Comparison of ENCODE assay signal across 20 mouse cellular contexts in the genomic region with DNA sequence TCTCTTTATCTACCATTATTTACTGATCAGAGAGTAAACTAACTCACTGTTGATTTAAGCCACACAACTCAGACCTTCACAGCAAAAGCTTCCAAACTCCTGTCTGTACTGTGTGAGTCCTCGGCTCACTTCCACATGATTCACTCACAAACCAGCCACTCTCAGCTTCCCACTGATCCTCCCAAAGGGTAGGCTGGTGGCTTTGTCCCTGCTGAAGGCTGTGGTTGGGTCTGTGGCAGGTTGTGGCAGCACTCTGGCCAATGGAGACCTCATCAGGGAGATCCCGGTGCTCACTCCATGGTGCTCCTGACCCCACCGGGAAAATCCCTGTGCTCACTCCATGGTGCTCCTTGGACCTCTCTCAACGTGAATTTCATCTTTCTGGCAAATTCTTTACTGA.
DNase-seq lines count a peak whose midpoint lies in the region; ATAC-seq and TF ChIP-seq lines count a peak whose summit lies in the region.
"Had no signal": no experiment of that assay in that cellular context is flagged by ENCODE, and none has a peak within 500 bp of the region (broad histone marks: within the 10 kb centered on the region; RNA-seq: fewer than 3 reads in every experiment).

No protein-coding gene starts in this region.

- H3K36me3 ChIP-seq in heart, embryonic 16.5 days (ENCODE audit: control insufficient read depth, insufficient read depth): no peaks in the 10 kb centered on the region
- H3K36me3 ChIP-seq in embryonic facial prominence, embryonic 10.5 days (replicated peaks): no peaks in the 10 kb centered on the region
- no peaks in the 10 kb centered on the region for H3K36me3 ChIP-seq in myocyte (ENCODE audit: control insufficient read depth, insufficient read depth)
- H3K36me3 ChIP-seq: hindbrain, embryonic 12.5 days; kidney, embryonic 15.5 days; midbrain, embryonic 15.5 days had no signal

- no peak overlapping the region for H3K9ac ChIP-seq in heart, embryonic 16.5 days (ENCODE audit: low read length)
- H3K9ac ChIP-seq: forebrain, postnatal 0 days; hindbrain, embryonic 12.5 days; kidney, embryonic 15.5 days; liver, postnatal 0 days; midbrain, embryonic 15.5 days had no signal

- no peak for TF ChIP-seq POLR2A in myocyte (IDR thresholded peaks at IDR 0.05; ENCODE audit: insufficient read length, low read depth)

- H3K4me2 ChIP-seq in heart, embryonic 16.5 days (ENCODE audit: low read depth, low read length): no peak overlapping the region
- H3K4me2 ChIP-seq in myocyte (ENCODE audit: low read depth): peak overlapping the region; percentile 36
- H3K4me2 ChIP-seq: hindbrain, embryonic 12.5 days; kidney, embryonic 15.5 days; midbrain, embryonic 15.5 days had no signal

- no peaks in the 10 kb centered on the region for H3K9me3 ChIP-seq in heart, embryonic 16.5 days (replicated peaks; ENCODE audit: control insufficient read depth, low read length)
- no peaks in the 10 kb centered on the region for H3K9me3 ChIP-seq in embryonic facial prominence, embryonic 10.5 days
- H3K9me3 ChIP-seq: hindbrain, embryonic 12.5 days; kidney, embryonic 15.5 days; midbrain, embryonic 15.5 days had no signal

- no peak for ATAC-seq in heart, embryonic 16.5 days (replicated peaks; ENCODE audit: extremely low read depth, insufficient read depth, low FRiP score)
- ATAC-seq: forebrain, postnatal 0 days; inflammation-experienced regulatory T-cells, adult 6 months; liver, postnatal 0 days; midbrain, embryonic 15.5 days had no signal

- H3ac ChIP-seq in myocyte (ENCODE audit: control insufficient read depth, insufficient read length): no peak overlapping the region

- H3K27me3 ChIP-seq in heart, embryonic 16.5 days (ENCODE audit: control insufficient read depth, insufficient read depth, low read length): no peaks in the 10 kb centered on the region
- no peaks in the 10 kb centered on the region for H3K27me3 ChIP-seq in embryonic facial prominence, embryonic 10.5 days (replicated peaks; ENCODE audit: low read depth, poor library complexity, severe bottlenecking)
- H3K27me3 ChIP-seq in myocyte (ENCODE audit: control insufficient read depth, insufficient read depth, insufficient read length): no peaks in the 10 kb centered on the region
- H3K27me3 ChIP-seq: CH12.LX; hindbrain, embryonic 12.5 days; kidney, embryonic 15.5 days; megakaryocyte, embryonic 14.5 days; midbrain, embryonic 15.5 days had no signal

- intact Hi-C loops in heart, postnatal 36 days (cut with DNase I): no loop called here
- intact Hi-C loops in left cerebral cortex, postnatal 4 days (cut with DNase I): no loop called here
- intact Hi-C loops in gastrocnemius, postnatal 14 days (cut with DNase I; ENCODE audit: low total_unique reads): no loop called here

- peak overlapping the region; percentile 97 for H3K27ac ChIP-seq in heart, embryonic 16.5 days (ENCODE audit: low read length)
- H3K27ac ChIP-seq in embryonic facial prominence, embryonic 10.5 days (replicated peaks): 0 out of 2 replicates have a peak overlapping the region, but pooled peaks have one; percentile 7
- H3K27ac ChIP-seq: hindbrain, embryonic 12.5 days; midbrain, embryonic 15.5 days had no signal

- DNase-seq in adrenal gland, adult 2 months: peak; percentile 59
- no peak for DNase-seq in adrenal gland, postnatal 4 days (ENCODE audit: low spot score in 2 of 2)
- DNase-seq in heart, postnatal 36 days: no peak
- no peak for DNase-seq in embryonic facial prominence, embryonic 10.5 days (ENCODE audit: low spot score)
- DNase-seq in left cerebral cortex, postnatal 4 days: no peak
- DNase-seq in gastrocnemius, postnatal 14 days: no peak
- DNase-seq: cerebellum, adult 11 months; cerebellum, postnatal 14 days; forebrain, postnatal 0 days; liver, postnatal 0 days; lung, postnatal 14 days; right cerebral cortex, adult 18-20 months had no signal

- peaks cover 13% of the 10 kb centered on the region for H3K4me1 ChIP-seq in heart, embryonic 16.5 days (ENCODE audit: control insufficient read depth, insufficient read depth, low read length)
- H3K4me1 ChIP-seq in embryonic facial prominence, embryonic 10.5 days: peaks cover 12% of the 10 kb centered on the region
- H3K4me1 ChIP-seq: megakaryocyte, embryonic 14.5 days; midbrain, embryonic 15.5 days had no signal

- 74% methylated on average over 4 of the region's 4 CpGs for WGBS in heart, embryonic 16.5 days
- WGBS in embryonic facial prominence, embryonic 10.5 days: 86% methylated on average over 4 of the region's 4 CpGs

- H3K4me3 ChIP-seq in heart, embryonic 16.5 days (ENCODE audit: low read length): no peak overlapping the region
- H3K4me3 ChIP-seq in embryonic facial prominence, embryonic 10.5 days: no peak overlapping the region
- H3K4me3 ChIP-seq in myocyte: no peak overlapping the region
- H3K4me3 ChIP-seq: hindbrain, embryonic 12.5 days; kidney, embryonic 15.5 days; megakaryocyte, embryonic 14.5 days; midbrain, embryonic 15.5 days had no signal

- H3K79me2 ChIP-seq in myocyte (ENCODE audit: control insufficient read depth, insufficient read depth): no peaks in the 10 kb centered on the region

TF ChIP-seq in myocyte, 11 proteins besides CTCF, POLR2A, EP300 and RAD21:
- TF ChIP-seq POLR2AphosphoS2 (IDR thresholded peaks at IDR 0.05; ENCODE audit: insufficient read length, low read depth) (no peak), MYOD1 (IDR thresholded peaks at IDR 0.05; ENCODE audit: control insufficient read depth in 1 of 3, insufficient read length in 2 of 3, low read depth in 2 of 3) (peak in 1 of 3 experiments; percentile 14)
